ENCODE assay signal across 13 mouse cellular contexts in genomic region chr17:74830851-74831250, GRCm38 (mm10).
A peak's percentile ranks its signal among the peaks of the same experiment; 100 is the strongest.
DNase-seq lines count a peak whose midpoint lies in the region.
"Had no signal": no experiment of that assay in that cellular context is flagged by ENCODE, and none has a peak within 500 bp of the region (broad histone marks: within the 10 kb centered on the region; RNA-seq: fewer than 3 reads in every experiment).

No protein-coding gene starts in this region.

- peak; percentile 46 to 73 for DNase-seq in adrenal gland, adult (ENCODE audit: inconsistent age in 2 of 2, low spot score in 1 of 2)
- DNase-seq in adrenal gland, postnatal 4 days (ENCODE audit: low spot score in 2 of 2) = no peak
- DNase-seq in adrenal gland, postnatal 14 days = peak; percentile 25
- no peak for DNase-seq in adrenal gland, adult 18-20 months (ENCODE audit: low spot score in 2 of 2)
- peak; percentile 52 to 65 for DNase-seq in adrenal gland, postnatal 36 days
- DNase-seq: B cell, adult 2 months; cerebellum, adult 11 months; cerebellum, adult 18-20 months; cerebellum, adult 8-10 months; cerebellum, adult 9-11 months; cerebellum, postnatal 14 days; cerebellum, postnatal 36 days; embryo, embryonic 11 days had no signal

Comparison
In these comparisons a context has a peak if more than half of its experiments do, and no peak if none do; other contexts are left out.
1. DNase-seq: peak in adrenal gland, adult (2 of 2), adrenal gland, postnatal 14 days (single experiment) and adrenal gland, postnatal 36 days (2 of 2); none in adrenal gland, postnatal 4 days (0 of 2) and adrenal gland, adult 18-20 months (0 of 2).